Mouse (Mus musculus) megakaryocyte, embryonic 14.5 days (primary cell): Measurements from ENCODE around the gene Pyroxd2.

Source experiments
- FLI1 ChIP-seq: IDR thresholded peaks from 2 replicates; pipeline ENCODE4 v1.6.1; 2012; ENCODE audit warnings: low read length, inconsistent platforms, mixed read lengths
- GATA1 ChIP-seq: IDR thresholded peaks from 3 replicates; pipeline ENCODE4 v1.6.1; 2012; ENCODE audit warnings: mixed read lengths, low read length, inconsistent platforms, borderline replicate concordance

GRCm38 (mm10) chr19:42797866-42798265 lies 45.3 kb upstream of the Pyroxd2 start:
- TF ChIP-seq GATA1 = no peak
- no peak for TF ChIP-seq FLI1
